Mouse (Mus musculus) liver, embryonic 14.5 days (tissue): ENCODE data around the gene 9830107B12Rik.

Experiments used
- CTCF ChIP-seq: IDR thresholded peaks from 2 replicates; pipeline ENCODE4 v1.5.1; 2016; ENCODE audit warnings: antibody characterized with exemption, low read depth, control low read depth
- EP300 ChIP-seq: IDR thresholded peaks from 2 replicates; pipeline ENCODE4 v1.6.1; 2016; ENCODE audit warnings: antibody characterized with exemption, low read depth

- TF ChIP-seq CTCF (no peak), EP300 (no peak)
These were observed 57.0 kb downstream of the 9830107B12Rik start, which contains the start of gene 1700067P10Rik for GRCm38 (mm10) chr17:48089019-48089418.
